Mouse (Mus musculus) adrenal gland, postnatal 10 days (tissue): Measurements from ENCODE around the gene Vmn2r63. TPM values are rescaled to one million over a fixed set of nuclear protein-coding genes. Genes with fewer than 3 reads are reported as not detected.
"Not testable (repeated sequence)": the region's sequence is repeated elsewhere in the genome, so short reads cannot be mapped to it uniquely, and the experiment has no call there.

Source experiments
- DNase-seq: peaks from one replicate; pipeline ENCODE4 v3.0.0; 2021; ENCODE audit warnings: mixed read lengths
- long read RNA-seq, 2 experiments: library from polyadenylated mRNA; stranded (forward); transcript quantifications; one replicate each; pipeline ENCODE4 v2.0.0; 2021
- microRNA-seq: library from miRNA; unstranded; fragments of <30 nt; microRNA quantifications from one replicate; pipeline ENCODE4 v1.2.0, GENCODE M21; 2021
- total RNA-seq, 2 experiments: library from RNA; stranded (reverse); gene quantifications; 2 replicates each; pipeline ENCODE4 v1.2.3; 2021

Gene Vmn2r63
- total RNA-seq = not detected
- long read RNA-seq, experiment 1 = 0 reads
- long read RNA-seq, experiment 2 = 0 reads

DNA sequence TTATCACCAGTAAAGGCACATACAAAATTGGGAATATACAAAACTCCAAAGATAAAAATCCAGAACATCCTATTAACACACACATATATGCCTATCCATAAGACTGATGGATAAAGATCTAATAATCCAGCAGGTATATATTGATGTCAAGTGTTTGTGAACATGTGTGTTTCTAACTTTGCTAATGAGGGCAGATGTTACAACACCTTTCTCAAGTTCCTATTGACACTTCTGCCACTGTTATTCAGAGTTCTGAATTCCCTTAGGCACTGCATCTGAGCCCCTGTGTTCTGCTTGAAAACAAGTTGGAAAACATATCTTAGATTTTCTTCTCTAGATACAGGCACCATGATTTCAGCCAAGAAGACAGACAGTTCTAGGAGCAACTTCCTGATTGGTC, at the start of gene Vmn2r63:
Gene Vmn2r63, minus strand, starts transcription at position 101 of the 400 bp plus-strand sequence.
- not testable (repeated sequence) for DNase-seq

DNA sequence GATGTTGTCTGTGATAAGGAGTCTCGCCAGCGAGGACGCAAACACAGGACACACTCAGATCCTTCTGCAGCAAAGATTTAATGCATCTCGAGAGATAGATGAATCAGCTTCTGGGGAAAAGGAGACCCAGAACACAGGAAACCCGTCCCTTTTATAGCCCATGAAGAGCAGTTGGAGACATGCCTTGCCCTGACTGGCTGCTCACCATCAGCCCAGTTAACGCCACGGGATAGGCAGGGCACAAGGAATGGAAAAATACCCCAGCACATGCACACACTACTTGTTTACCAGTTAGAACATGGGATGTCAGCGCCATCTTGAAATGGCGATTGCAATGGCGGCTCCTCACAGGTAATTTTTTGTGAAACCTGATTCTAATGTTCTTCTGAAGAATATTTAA, 47.1 kb upstream of the Vmn2r63 start:
- no peak for DNase-seq

DNA sequence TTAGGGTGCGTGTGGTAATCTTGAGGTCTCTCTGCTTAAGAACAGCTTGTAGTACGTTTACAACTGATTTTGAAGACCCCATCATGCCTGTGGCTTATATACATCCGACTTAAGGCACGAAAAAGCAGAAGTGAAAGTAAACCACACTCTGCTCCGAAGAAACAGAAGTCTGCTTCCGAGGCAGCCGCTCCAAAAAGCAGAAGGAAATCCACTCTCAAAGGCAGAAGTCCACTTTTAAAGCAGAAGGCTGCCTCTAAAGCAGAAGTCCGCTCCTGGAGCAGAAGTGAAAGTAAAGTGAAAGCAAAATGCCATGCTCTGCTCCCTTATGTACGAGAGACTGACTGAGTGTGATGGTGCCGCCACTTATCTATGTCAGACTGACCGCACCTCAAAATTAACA, 46.5 kb upstream of the Vmn2r63 start:
- DNase-seq = no peak

DNA sequence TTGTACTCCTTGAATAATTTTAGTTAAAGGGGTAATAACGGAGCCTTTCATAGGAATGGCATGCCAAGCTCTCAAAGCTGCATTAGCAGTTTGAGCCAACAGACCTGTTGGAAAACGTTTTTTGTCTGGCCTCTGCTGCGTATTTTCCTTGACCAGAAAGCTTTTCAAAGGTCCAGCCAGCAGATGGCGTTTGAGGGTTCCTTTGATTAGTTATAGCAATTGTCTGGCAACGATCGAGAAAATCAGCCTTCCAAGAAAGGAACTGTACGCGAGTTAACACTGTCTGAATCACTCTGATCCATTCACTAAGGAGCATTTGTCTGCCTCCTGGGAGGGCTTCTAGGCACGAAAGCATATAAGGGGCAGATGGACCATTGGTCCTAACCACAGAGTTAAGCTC, 31.6 kb upstream of the Vmn2r63 start:
- no peak for DNase-seq

DNA sequence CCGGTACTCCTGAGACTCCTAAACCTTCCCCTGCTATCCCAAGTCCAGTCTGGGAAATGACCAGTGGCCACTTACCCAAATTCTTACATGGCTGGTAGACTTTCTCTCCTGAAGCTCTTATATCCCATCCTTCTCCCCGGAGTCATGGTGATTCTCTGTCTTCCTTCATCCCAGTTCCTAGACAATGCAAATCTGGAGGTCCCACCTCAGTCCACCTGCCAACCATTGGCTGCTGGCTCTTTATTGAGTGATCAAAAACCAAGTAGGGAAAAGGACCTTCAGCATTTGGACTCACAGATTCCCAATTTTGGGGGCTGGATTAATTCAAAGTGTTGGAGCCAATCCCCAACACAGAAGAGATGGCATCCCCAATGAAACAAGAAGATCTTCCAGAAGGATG, 35.6 kb downstream of the Vmn2r63 start:
- DNase-seq = not testable (repeated sequence)

DNA sequence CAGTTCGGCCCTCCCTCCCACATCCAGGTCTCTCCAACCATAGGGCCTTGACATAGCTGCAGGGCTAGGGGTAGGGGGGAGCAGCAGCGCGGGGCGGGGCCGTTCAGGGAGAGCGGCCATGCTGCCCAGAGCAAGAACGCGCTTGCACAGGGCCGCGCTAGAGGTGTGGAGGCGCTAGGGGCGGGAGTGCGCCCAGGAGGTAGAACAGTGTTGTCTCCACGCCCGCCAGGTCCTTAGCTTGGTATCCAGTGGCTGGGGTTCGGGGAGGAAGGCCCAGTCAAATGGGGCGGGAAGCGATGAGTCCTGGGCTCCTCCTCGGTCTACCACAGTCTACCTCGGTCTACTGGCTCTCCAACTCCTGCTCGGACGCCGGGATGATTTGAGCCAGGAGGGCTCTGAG, 55.5 kb downstream of the Vmn2r63 start:
- DNase-seq = no peak

DNA sequence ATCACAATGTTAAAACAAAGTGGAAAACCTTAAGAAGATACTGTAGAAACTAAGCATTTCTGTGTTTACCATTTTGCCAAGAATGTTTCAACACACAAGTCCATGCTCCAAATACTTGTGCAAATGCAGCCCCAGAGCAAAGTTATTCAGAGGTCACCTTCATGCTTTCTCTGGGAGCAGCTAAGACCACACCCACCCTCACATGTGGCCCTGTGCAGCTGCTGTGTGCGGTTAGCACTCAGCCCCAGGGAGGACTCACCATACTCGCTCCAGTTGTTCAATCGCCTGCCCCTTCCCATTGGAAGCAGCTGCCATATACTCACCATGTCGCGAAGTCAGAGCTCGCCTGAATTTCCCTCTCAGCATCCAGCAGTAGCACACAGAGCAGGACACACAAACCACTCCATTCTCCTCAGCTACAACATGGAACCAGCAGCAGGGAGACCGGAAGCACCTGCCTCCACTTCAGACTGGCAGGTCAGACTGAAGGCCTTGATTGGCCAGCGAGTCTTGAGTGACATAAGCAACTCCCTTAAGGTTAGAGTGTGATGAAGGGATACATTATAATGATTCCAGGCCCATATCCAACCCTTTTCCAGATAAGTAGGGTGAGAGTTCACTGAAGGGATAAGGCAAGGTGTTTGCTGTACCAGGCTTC, 66.7 kb downstream of the Vmn2r63 start, which contains the start of gene Gm2381:
Gene Gm2381, minus strand, starts transcription at position 434 of the 658 bp plus-strand sequence.
- not testable (repeated sequence) for DNase-seq

Small RNA genes lying within 50 kb of the gene (microRNA-seq; reads per million reads assigned to microRNA genes)
- gene Gm23256 = not detected

Other genes with a start within 250 kb of the Vmn2r63 start
- gene Zfp975, start 241.1 kb downstream of the Vmn2r63 start, total RNA-seq = 1 to 10 TPM; 4.5 to 6.5 TPM
- under 1 TPM; 0.33 to 0.79 TPM for gene Gm17067, start 206.8 kb downstream of the Vmn2r63 start, total RNA-seq
- not detected for gene Vmn2r62, start 140.3 kb downstream of the Vmn2r63 start, total RNA-seq
- under 1 TPM; 0.12 to 0.21 TPM for gene Gm2381, start 66.6 kb downstream of the Vmn2r63 start, total RNA-seq
- gene Gm9268, start 84.9 kb upstream of the Vmn2r63 start, total RNA-seq = not detected
- gene Zfp936, start 180.4 kb upstream of the Vmn2r63 start, total RNA-seq = not detected